Mouse (Mus musculus) thymus, adult 2 months (tissue): Measurements from ENCODE around the gene Gapdh.

Experiments used
- CTCF ChIP-seq: fragments of 200-500 bp; IDR thresholded peaks from 2 replicates; pipeline ENCODE4 v1.5.1; 2012; ENCODE audit warnings: mild to moderate bottlenecking, control low read depth, low read length, moderate library complexity, borderline replicate concordance; ENCODE audit not compliant: control insufficient read depth, poor library complexity, insufficient read depth; ENCODE audit errors: extremely low read depth
- POLR2A ChIP-seq: fragments of 200-500 bp; IDR thresholded peaks from 2 replicates; pipeline ENCODE4 v1.6.1; 2012; ENCODE audit warnings: mild to moderate bottlenecking, low read length, control low read depth, moderate library complexity; ENCODE audit not compliant: control insufficient read depth, poor library complexity, insufficient read depth; ENCODE audit errors: extremely low read depth

- TF ChIP-seq POLR2A, result no peak
- no peak for TF ChIP-seq CTCF
Measured at GRCm38 (mm10) chr6:125192841-125193240, 26.6 kb upstream of the Gapdh start.
